Mouse (Mus musculus) yolk sac, embryonic 10.5 days (tissue): ENCODE results near the gene Tesc.

Experiments
- DNase-seq: peaks from one replicate; pipeline ENCODE4 v3.0.0-alpha.2; 2017; ENCODE audit warnings: low spot score

Tesc gene

DNA sequence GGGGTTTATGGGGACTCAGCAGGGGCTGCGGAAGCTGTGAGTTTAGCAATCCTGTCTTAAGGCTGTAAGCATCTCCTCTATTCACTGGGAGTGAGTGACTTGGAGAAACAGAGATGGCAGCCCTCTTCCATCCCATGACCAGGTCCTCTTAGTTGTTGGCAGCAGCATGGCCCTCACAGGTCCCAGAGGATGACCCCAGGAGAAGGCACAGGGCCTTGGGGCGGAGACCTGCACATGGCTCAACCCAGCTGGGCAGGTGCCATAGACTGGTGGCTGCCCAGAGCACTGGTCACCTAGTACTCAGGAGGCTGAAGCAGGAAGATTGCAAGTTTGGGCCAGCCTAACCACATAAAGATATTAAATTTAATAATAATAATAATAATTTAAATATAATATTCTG is 11.9 kb upstream of the Tesc start:
- DNase-seq: no peak

DNA sequence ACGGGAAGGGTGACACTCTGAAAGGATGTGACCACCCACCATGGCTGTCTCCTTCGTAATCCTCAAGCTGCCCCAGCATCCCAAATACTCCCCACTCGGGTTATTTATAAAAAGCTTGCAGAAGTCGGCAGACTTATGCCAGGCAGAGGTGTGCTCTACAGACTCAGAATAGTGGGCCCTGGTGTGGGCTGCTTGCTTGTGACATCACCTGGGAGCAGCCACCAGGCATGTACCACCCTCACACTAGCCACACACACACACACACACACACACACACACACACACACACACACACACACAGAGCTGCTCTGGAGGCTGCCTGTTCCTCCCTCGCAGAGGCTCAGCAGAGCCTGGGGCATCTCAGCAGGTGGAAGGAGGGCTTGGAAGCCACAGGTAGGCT is 10.0 kb upstream of the Tesc start:
- no peak for DNase-seq

GRCm38 (mm10) chr5:118019905-118020304 is 7.6 kb upstream of the Tesc start:
- no peak for DNase-seq

- DNase-seq: no peak
Observed at GRCm38 (mm10) chr5:118023053-118023452, 4.5 kb upstream of the Tesc start.

GRCm38 (mm10) chr5:118025880-118026279 is 1.7 kb upstream of the Tesc start:
- DNase-seq: no peak

- no peak for DNase-seq
Observed at GRCm38 (mm10) chr5:118026343-118026742, 1.2 kb upstream of the Tesc start.

- no peak for DNase-seq
Observed at GRCm38 (mm10) chr5:118027101-118027697, 344 bp upstream of the Tesc start.

GRCm38 (mm10) chr5:118028191-118029034 is 870 bp downstream of the Tesc start:
- no peak for DNase-seq

DNA sequence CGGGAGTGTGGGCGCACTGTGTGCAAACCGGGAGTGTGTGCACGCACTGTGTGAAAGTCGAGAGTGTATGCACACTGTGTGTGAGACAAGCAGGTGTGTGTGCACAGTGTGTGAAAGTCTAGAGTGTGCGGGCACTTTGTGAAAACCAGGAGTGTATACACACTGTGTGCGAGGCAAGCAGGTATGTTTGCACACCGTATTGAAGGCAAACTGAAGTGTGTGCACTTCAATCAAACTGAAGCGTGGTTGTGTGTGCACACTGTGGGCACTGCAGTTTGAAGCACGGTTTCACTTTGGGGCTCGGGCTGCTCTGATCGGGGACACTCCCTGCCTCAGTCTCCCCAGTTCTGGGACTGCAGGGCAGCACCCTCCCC is 1.5 kb downstream of the Tesc start:
- DNase-seq: no peak

- DNase-seq: no peak
Observed at GRCm38 (mm10) chr5:118029420-118029819, 1.9 kb downstream of the Tesc start.

- no peak for DNase-seq
Observed at GRCm38 (mm10) chr5:118030022-118030675, 2.6 kb downstream of the Tesc start.

DNA sequence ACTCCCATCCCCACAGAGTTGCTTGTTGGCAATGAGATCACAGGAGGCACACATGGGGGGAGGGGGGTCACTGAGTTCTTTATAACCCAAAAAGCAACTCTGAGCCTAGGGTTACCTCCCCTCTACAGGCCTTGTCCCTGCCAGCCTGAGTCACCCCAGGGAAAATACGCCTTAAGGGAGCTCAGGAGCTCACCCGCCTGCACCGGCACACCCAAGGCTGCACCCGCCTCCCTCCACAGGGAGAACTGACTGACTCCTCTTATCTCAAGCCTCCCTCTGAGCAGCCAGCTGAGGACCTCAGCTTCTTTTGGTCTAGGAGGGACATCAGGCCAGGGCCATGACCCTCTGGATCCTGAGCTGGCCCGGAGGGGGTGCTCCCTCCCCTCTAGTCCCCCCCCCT is 3.5 kb downstream of the Tesc start:
- DNase-seq: no peak

DNA sequence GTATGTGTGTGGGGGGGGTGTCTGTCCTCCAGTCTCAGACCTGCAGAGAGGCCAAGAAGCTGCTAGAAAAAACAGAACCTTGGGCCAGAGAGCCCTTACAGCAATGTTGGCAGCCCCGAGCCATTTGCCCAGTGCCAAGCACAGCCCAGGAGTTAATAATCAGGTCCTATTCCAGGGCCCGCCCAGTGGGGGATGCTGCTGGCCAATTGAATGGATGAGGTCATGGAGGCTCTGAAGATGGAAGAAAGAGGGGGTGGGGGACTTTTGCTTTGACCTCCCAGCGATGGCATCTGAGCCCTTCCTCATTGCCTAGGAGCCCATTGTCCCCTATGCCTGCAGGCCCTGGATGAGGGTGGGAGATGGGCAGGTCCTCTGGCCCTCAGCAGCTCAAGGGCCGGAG is 4.0 kb downstream of the Tesc start:
- no peak for DNase-seq

DNA sequence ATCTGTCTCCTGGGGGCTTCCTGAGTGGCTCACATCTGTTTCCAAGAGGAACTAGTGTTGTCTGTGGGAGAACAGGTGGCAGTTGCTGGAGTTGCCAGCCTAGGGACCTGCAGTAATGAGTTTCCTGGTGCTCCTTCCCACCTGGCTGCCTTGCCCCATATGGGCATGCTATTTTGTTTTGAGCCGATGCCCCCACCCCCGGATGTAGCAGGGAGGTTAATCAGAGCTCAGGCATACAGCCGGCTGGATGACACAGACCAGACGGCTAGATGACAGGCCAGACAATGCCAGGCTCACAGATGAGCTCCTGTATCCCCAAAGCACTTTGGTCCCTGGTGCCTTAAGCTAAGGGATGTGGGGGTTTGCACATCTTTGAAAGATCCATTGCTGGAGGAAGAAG is 5.8 kb downstream of the Tesc start:
- DNase-seq: no peak

GRCm38 (mm10) chr5:118033740-118034139 is 6.2 kb downstream of the Tesc start:
- no peak for DNase-seq

DNA sequence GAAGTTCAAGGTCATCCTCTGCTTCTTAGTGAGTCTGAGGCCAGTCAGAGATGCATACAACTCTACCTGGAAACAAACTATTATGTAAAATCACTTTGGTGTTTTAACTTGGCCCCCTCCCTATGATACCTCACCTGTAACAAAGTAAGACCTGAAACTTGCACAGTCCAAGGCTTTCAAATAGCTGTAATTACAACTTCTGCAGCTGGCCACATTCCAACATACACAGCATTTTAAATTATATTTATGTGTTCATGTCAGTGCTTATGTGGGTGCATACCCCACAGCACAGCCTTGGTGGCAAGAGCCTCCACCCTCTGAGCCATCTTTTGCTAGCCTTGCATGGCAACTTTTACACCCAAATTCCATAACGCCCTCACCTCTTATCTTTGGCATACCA is 7.1 kb downstream of the Tesc start:
- DNase-seq: no peak

- no peak for DNase-seq
Observed at GRCm38 (mm10) chr5:118035786-118036185, 8.2 kb downstream of the Tesc start.

DNA sequence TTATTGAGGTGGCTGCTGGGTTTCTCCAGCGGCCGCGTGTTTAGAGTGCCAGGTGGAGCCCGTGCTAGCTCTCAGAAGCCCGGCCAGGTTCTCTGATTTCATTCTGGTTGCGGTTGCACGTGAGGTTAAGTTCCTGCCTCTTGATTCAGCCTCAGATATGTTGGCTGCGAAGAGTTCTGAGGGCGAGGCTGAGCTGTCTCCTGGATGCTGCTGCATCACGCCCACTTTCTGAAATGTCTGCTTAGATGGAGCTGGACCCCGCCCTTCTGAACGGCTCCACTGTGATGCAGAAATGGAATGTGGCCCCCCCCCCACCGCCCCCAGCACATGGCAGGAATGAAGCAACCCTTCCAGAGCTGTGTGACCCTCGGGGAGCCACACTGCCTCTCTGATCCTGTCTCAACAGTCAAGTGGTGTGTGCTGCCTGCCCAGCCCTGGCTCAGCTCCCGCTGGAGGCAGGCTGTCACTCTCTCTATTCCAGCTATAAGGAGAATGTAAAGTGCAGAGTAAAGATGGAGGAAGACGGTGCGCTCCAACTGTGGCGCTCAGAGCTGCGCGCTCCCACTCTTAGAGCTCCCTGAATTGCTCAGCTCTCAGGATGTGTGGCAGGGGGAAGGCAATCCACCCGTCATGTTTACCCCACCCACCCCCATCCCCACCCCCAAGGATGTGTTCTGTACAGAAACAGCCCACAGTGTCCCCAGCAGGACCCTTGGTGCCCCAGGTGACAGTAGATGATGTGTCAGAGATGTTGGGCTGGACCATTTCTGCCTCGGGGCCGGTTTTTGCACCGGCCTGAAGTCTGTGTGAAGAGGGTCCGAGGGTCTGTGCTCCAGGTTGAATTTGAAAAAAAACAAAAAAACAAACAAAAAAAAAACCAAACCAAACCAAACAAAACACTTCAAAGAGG is 9.6 kb downstream of the Tesc start:
- no peak for DNase-seq

GRCm38 (mm10) chr5:118037798-118038484 is 10.4 kb downstream of the Tesc start:
- no peak for DNase-seq

GRCm38 (mm10) chr5:118039241-118039668 is 11.7 kb downstream of the Tesc start:
- no peak for DNase-seq

DNA sequence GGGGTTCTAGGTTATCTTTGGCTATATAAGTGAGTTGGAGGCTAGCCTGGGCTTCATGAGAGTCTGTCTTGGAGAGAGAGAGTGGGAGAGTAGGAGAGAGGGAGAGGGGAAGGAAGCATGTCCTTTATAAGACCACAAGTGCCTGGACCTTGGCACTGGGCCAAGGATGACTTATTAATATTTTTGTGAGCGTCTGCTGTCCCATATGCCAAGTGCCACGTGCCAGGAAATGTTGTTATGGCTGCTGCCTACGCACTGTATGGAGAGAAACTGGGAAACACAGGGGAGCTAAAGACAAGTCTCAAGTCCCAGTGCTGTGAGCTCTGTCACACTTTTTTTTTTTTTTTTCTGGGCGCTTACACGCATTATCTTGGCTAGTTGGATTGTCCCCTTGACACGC is 15.1 kb downstream of the Tesc start:
- no peak for DNase-seq

DNA sequence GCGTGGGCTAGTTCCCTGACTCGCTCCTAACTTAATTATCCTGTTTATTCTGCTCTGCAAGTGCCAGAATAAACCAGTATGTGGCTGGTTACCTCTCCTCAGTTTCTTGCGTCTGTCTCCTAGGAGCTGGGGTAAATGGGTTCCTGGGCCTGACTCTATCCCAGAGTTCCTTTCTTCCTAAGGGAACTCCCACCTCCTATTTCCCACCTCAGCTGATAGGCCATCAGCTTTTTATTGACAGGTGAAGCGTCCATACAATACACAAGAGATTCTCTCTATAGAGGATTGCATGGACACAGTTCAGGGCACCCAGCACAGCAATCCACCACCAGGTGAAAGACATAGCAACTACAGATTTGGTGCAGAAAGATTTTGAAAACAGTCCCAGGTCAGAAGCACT is 16.2 kb downstream of the Tesc start:
- DNase-seq: no peak
